Mouse (Mus musculus) embryo, embryonic 11 days (tissue): ENCODE measurements at regions not wholly inside any gene's neighbourhood (a gene's known extent, or its start where the extent isn't known, plus 50 kb on each side); places are given as distances from the start of the nearest gene placed in this dataset.
"Not testable (repeated sequence)": the region's sequence is repeated elsewhere in the genome, so short reads cannot be mapped to it uniquely, and the experiment has no call there.

Experiments
- DNase-seq: peaks from one replicate; pipeline ENCODE4 v3.0.0-alpha.2; 2015

DNA sequence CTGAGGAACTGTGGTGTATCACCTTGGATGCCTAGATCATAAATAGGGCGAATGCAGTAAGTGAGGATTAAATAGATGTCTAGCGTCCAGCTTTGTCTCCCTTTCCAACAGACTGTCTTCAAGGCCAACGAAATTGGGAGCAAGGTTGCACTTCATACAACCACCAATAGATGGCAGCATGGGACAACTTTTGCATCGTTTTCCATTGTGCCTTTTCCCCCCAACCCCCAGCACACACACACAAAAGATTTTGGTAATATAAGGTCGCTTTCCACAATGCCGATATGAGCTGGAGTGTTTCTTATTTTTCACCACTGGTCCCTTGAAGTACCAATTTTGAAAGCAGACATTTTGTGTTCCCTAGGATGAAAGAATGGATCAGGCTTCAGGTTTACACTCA lies 304.7 kb downstream of the BC048507 start:
- DNase-seq: peak; percentile 0

DNA sequence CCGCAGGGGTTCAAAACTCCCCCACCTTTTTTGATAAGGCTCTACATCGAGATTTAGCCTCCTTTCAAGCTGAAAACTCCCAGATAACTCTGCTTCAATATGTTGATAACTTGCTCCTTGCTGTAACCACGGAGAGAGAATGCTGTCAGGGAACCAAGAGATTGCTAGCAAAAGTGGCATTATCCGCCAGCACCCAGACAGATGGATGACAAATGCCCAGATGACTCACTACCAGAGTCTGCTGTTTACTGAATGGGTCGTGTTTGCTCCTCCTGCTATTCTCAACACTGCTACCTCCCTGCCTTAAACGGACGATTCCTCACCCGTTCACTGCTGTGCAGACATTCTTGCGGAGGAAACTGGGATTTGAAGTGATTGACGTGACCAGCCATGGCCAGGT lies 310.3 kb downstream of the BC048507 start:
- DNase-seq: not testable (repeated sequence)
